ENCODE assay signal across 12 mouse cellular contexts in genomic region chr8:121842064-121842955, GRCm38 (mm10). TPM values are rescaled to one million over a fixed set of nuclear protein-coding genes. Genes with fewer than 3 reads are reported as not detected.
A peak's percentile ranks its signal among the peaks of the same experiment; 100 is the strongest.
DNase-seq lines count a peak whose midpoint lies in the region; TF ChIP-seq lines count a peak whose summit lies in the region.
"Had no signal": no experiment of that assay in that cellular context is flagged by ENCODE, and none has a peak within 500 bp of the region (broad histone marks: within the 10 kb centered on the region; RNA-seq: fewer than 3 reads in every experiment).

No protein-coding gene starts in this region.

- no peaks in the 10 kb centered on the region for H3K4me1 ChIP-seq in cerebellum, adult 2 months (ENCODE audit: control insufficient read depth, insufficient read depth, low read length)
- H3K4me1 ChIP-seq in CH12.LX (ENCODE audit: control insufficient read depth in 1 of 2, insufficient read depth in 2 of 2): peaks cover 20 to 33% of the 10 kb centered on the region in 2 experiments
- H3K4me1 ChIP-seq: embryonic facial prominence, embryonic 15.5 days; forebrain, embryonic 15.5 days; hindbrain, embryonic 12.5 days had no signal

- H3K4me2 ChIP-seq in CH12.LX (ENCODE audit: insufficient read depth, low read depth, poor library complexity, severe bottlenecking): peak overlapping the region; percentile 98
- H3K4me2 ChIP-seq: embryonic facial prominence, embryonic 15.5 days; forebrain, embryonic 15.5 days; hindbrain, embryonic 12.5 days had no signal

- in situ Hi-C loops in CH12.LX (cut with MboI; ENCODE audit: low pct_ligation_motif_present, low pct_unique_long_range_greater_than_20kb, low sequenced_read_pairs): no loop called here

- peak overlapping the region; percentile 97 for H3K9ac ChIP-seq in CH12.LX (ENCODE audit: insufficient read depth, low read depth)
- H3K9ac ChIP-seq: embryonic facial prominence, embryonic 15.5 days; forebrain, embryonic 15.5 days; hindbrain, embryonic 12.5 days had no signal

- dilution Hi-C loops in CH12.LX (cut with MboI; ENCODE audit: extremely low pct_ligation_motif_present, extremely low pct_unique_long_range_greater_than_20kb, low sequenced_read_pairs): no loop called here

- H3K27ac ChIP-seq in cerebellum, adult 2 months (ENCODE audit: insufficient read depth, low read length): no peak overlapping the region
- peak overlapping the region; percentile 95 for H3K27ac ChIP-seq in CH12.LX (ENCODE audit: insufficient read depth, low read depth)
- H3K27ac ChIP-seq: embryonic facial prominence, embryonic 15.5 days; forebrain, embryonic 15.5 days; hindbrain, embryonic 12.5 days had no signal

- H3K36me3 ChIP-seq in CH12.LX (replicated peaks in 1 of 2; ENCODE audit: control insufficient read depth in 1 of 2, insufficient read depth in 1 of 2, low read length in 1 of 2): peaks cover 45 to 49% of the 10 kb centered on the region in 2 experiments
- H3K36me3 ChIP-seq: embryonic facial prominence, embryonic 15.5 days; forebrain, embryonic 15.5 days; hindbrain, embryonic 12.5 days had no signal

- intact Hi-C loops in gastrocnemius, postnatal 36 days (cut with DNase I): no loop called here

- H3K9me3 ChIP-seq in CH12.LX (replicated peaks; ENCODE audit: low read length): no peaks in the 10 kb centered on the region
- H3K9me3 ChIP-seq: embryonic facial prominence, embryonic 15.5 days; forebrain, embryonic 15.5 days; hindbrain, embryonic 12.5 days had no signal

- no peak for TF ChIP-seq POLR2A in cerebellum, adult 2 months (IDR thresholded peaks at IDR 0.05; ENCODE audit: borderline replicate concordance, insufficient read depth, low read length)
- peak; percentile 56; the same call in 1 of the 2 replicates for TF ChIP-seq POLR2A in CH12.LX (IDR thresholded peaks at IDR 0.05; ENCODE audit: low read depth, low read length)

- H3K79me2 ChIP-seq in CH12.LX (replicated peaks; ENCODE audit: control insufficient read depth, extremely low read depth, insufficient read depth, poor library complexity, severe bottlenecking): peaks cover 29% of the 10 kb centered on the region

- TF ChIP-seq EP300 in CH12.LX (IDR thresholded peaks at IDR 0.05; ENCODE audit: low read length): no peak; the same call in 1 of the 2 replicates

- 87% methylated on average over 8 of the region's 8 CpGs for WGBS in cerebellum, adult 2 months

- no peak overlapping the region for H3K4me3 ChIP-seq in cerebellum, adult 2 months (replicated peaks; ENCODE audit: insufficient read depth, low read depth, low read length)
- H3K4me3 ChIP-seq in CH12.LX (replicated peaks in 1 of 3; ENCODE audit: low read depth in 2 of 3, low read length in 2 of 3, poor library complexity in 1 of 3): peak overlapping the region; percentile 56 to 69 (median 58)
- H3K4me3 ChIP-seq: embryonic facial prominence, embryonic 15.5 days; forebrain, embryonic 15.5 days; hindbrain, embryonic 12.5 days had no signal

- TF ChIP-seq RAD21 in CH12.LX (IDR thresholded peaks at IDR 0.05; ENCODE audit: low read depth, low read length): no peak

- no peaks in the 10 kb centered on the region for H3K27me3 ChIP-seq in cerebellum, adult 2 months (ENCODE audit: control insufficient read depth, insufficient read depth, low read length)
- no peaks in the 10 kb centered on the region for H3K27me3 ChIP-seq in CH12.LX (replicated peaks)
- H3K27me3 ChIP-seq: embryonic facial prominence, embryonic 15.5 days; forebrain, embryonic 15.5 days; hindbrain, embryonic 12.5 days; Patski had no signal

- peak; percentile 5 for DNase-seq in cerebellum, adult 8-10 months
- no peak for DNase-seq in cerebellum, adult 2 months
- peak; percentile 2 for DNase-seq in layer of hippocampus, adult 11-12 months (ENCODE audit: low spot score)
- no peak for DNase-seq in layer of hippocampus, adult 9-11 months
- DNase-seq in A20 (ENCODE audit: low read depth, low spot score) (peak; percentile 55), CH12.LX (ENCODE audit: extremely low read depth) (no peak)
- no peak for DNase-seq in frontal cortex, adult 2 months (ENCODE audit: extremely low spot score in 1 of 2, low spot score in 1 of 2)
- no peak for DNase-seq in gastrocnemius, postnatal 36 days

- TF ChIP-seq CTCF in cerebellum, adult 2 months (IDR thresholded peaks at IDR 0.05; ENCODE audit: borderline replicate concordance, insufficient read depth, low read depth, low read length): no peak
- TF ChIP-seq CTCF in CH12.LX (conservative IDR thresholded peaks at IDR 0.05 in 1 of 2, IDR thresholded peaks at IDR 0.05 in 1 of 2; ENCODE audit: low read depth in 2 of 2, low read length in 2 of 2): no peak

TF ChIP-seq in CH12.LX, 34 proteins besides CTCF, POLR2A, EP300 and RAD21:
- no peak for TF ChIP-seq JUN (IDR thresholded peaks at IDR 0.05; ENCODE audit: insufficient read depth, low read depth, low read length)
- TF ChIP-seq USF1 (IDR thresholded peaks at IDR 0.05; ENCODE audit: low read depth, low read length): no peak
- peak; percentile 81 for TF ChIP-seq MYC (IDR thresholded peaks at IDR 0.05; ENCODE audit: low read depth, low read length)
- TF ChIP-seq MXI1 (IDR thresholded peaks at IDR 0.05; ENCODE audit: low read depth, low read length): peak; percentile 81
- TF ChIP-seq GABPA (IDR thresholded peaks at IDR 0.05; ENCODE audit: insufficient replicate concordance, low read depth, low read length): no peak
- TF ChIP-seq CHD1 (IDR thresholded peaks at IDR 0.05; ENCODE audit: low read depth, low read length): peak; percentile 93; the same call in 1 of the 2 replicates
- peak; percentile 74 for TF ChIP-seq POLR2AphosphoS2 (IDR thresholded peaks at IDR 0.05; ENCODE audit: low read depth, low read length)
- TF ChIP-seq E2F4 (IDR thresholded peaks at IDR 0.05; ENCODE audit: insufficient replicate concordance, low read depth, low read length): 0 out of 2 replicates have a peak, but pooled peaks have one; percentile 17
- TF ChIP-seq SIN3A (IDR thresholded peaks at IDR 0.05; ENCODE audit: low read length): peak; percentile 72; the same call in 1 of the 2 replicates
- TF ChIP-seq UBTF (IDR thresholded peaks at IDR 0.05; ENCODE audit: low read depth, low read length): no peak
- peak; percentile 82 for TF ChIP-seq BHLHE40 (IDR thresholded peaks at IDR 0.05; ENCODE audit: low read depth, low read length)
- TF ChIP-seq RCOR1 (conservative IDR thresholded peaks at IDR 0.05; ENCODE audit: low read depth, low read length): 0 out of 2 replicates have a peak, but pooled peaks have one; percentile 2
- no peak for TF ChIP-seq JUND (conservative IDR thresholded peaks at IDR 0.05; ENCODE audit: low read depth, low read length)
- TF ChIP-seq TCF12 (IDR thresholded peaks at IDR 0.05; ENCODE audit: low read depth, low read length): no peak
- TF ChIP-seq SMC3 (IDR thresholded peaks at IDR 0.05; ENCODE audit: low read depth, low read length): no peak
- no peak for TF ChIP-seq ZC3H11A (IDR thresholded peaks at IDR 0.05; ENCODE audit: low read depth, low read length)
- peak; percentile 32; the same call in 1 of the 2 replicates for TF ChIP-seq MAZ (IDR thresholded peaks at IDR 0.05; ENCODE audit: low read depth, low read length)
- peak; percentile 63; the same call in 1 of the 2 replicates for TF ChIP-seq ZMIZ1 (IDR thresholded peaks at IDR 0.05; ENCODE audit: low read depth, low read length)
- TF ChIP-seq HCFC1 (IDR thresholded peaks at IDR 0.05; ENCODE audit: low read depth, low read length): no peak
- TF ChIP-seq KAT2A (IDR thresholded peaks at IDR 0.05; ENCODE audit: insufficient replicate concordance, low read length): 0 out of 2 replicates have a peak, but pooled peaks have one; percentile 23
- no peak for TF ChIP-seq NRF1 (IDR thresholded peaks at IDR 0.05; ENCODE audit: low read depth, low read length)
- no peak for TF ChIP-seq MAFK (IDR thresholded peaks at IDR 0.05; ENCODE audit: insufficient replicate concordance, low read length)
- TF ChIP-seq NELFE (IDR thresholded peaks at IDR 0.05; ENCODE audit: low read depth, low read length): peak; percentile 40
- peak; percentile 49 for TF ChIP-seq CHD2 (IDR thresholded peaks at IDR 0.05; ENCODE audit: low read length)
- TF ChIP-seq ELF1 (IDR thresholded peaks at IDR 0.05; ENCODE audit: low read depth, low read length): no peak
- TF ChIP-seq ZNF384 (IDR thresholded peaks at IDR 0.05; ENCODE audit: low read depth, low read length): no peak
- TF ChIP-seq IRF4 (IDR thresholded peaks at IDR 0.05; ENCODE audit: low read depth, low read length): no peak
- TF ChIP-seq MAX (IDR thresholded peaks at IDR 0.05; ENCODE audit: low read length): peak; percentile 60; the same call in 1 of the 2 replicates
- TF ChIP-seq PAX5 (IDR thresholded peaks at IDR 0.05; ENCODE audit: low read length): no peak
- TF ChIP-seq ZKSCAN1 (IDR thresholded peaks at IDR 0.05; ENCODE audit: borderline replicate concordance, low read depth, low read length): no peak
- peak; percentile 23; the same call in 1 of the 2 replicates for TF ChIP-seq ETS1 (conservative IDR thresholded peaks at IDR 0.05; ENCODE audit: low read depth, low read length)
- no peak for TF ChIP-seq USF2 (conservative IDR thresholded peaks at IDR 0.05; ENCODE audit: low read depth, low read length)
- no peak for TF ChIP-seq TBP (conservative IDR thresholded peaks at IDR 0.05; ENCODE audit: low read depth, low read length)
- no peak for TF ChIP-seq MEF2A (IDR thresholded peaks at IDR 0.05; ENCODE audit: borderline replicate concordance, low read depth, low read length)
TF ChIP-seq in CH12.LX: peak in this region for 15.

RNA-seq across cellular contexts. Expression of gene Klhdc4, which starts 12.9 kb away (rescaled TPM):
- polyA plus RNA-seq in cerebellum, adult 2 months (2012; rRNA removed): 43.6 and 47.1 TPM in 2 replicates
- total RNA-seq in CH12.LX (2012; rRNA removed) (54.3 and 66.9 TPM in 2 replicates), CH12.LX (2014; rRNA removed) (35.5 and 42.4 TPM in 2 replicates)
- polyA plus RNA-seq in CH12.LX (2012; ENCODE audit: insufficient read length, low read depth): 51.5 and 69.7 TPM in 2 replicates
- 44.5 and 50.3 TPM in 2 replicates for polyA plus RNA-seq in frontal cortex, adult 2 months (2012; rRNA removed)
- total RNA-seq in gastrocnemius, postnatal 36 days (2021): 1 to 10 TPM; 9.0 TPM

Comparison
In these comparisons a context has a peak if more than half of its experiments do, and no peak if none do; other contexts are left out.
1. DNase-seq: peak in cerebellum, adult 8-10 months (single experiment), layer of hippocampus, adult 11-12 months (single experiment) and A20 (single experiment); none in cerebellum, adult 2 months (0 of 2), layer of hippocampus, adult 9-11 months (single experiment), CH12.LX (single experiment), frontal cortex, adult 2 months (0 of 2) and gastrocnemius, postnatal 36 days (0 of 2).